Mouse (Mus musculus): ENCODE results near the gene Arel1. TPM values are rescaled to one million over a fixed set of nuclear protein-coding genes. Genes with fewer than 3 reads are reported as not detected.

Arel1 gene
- polyA plus RNA-seq, 1 experiment from 2014 or later = 14.6 TPM

DNA sequence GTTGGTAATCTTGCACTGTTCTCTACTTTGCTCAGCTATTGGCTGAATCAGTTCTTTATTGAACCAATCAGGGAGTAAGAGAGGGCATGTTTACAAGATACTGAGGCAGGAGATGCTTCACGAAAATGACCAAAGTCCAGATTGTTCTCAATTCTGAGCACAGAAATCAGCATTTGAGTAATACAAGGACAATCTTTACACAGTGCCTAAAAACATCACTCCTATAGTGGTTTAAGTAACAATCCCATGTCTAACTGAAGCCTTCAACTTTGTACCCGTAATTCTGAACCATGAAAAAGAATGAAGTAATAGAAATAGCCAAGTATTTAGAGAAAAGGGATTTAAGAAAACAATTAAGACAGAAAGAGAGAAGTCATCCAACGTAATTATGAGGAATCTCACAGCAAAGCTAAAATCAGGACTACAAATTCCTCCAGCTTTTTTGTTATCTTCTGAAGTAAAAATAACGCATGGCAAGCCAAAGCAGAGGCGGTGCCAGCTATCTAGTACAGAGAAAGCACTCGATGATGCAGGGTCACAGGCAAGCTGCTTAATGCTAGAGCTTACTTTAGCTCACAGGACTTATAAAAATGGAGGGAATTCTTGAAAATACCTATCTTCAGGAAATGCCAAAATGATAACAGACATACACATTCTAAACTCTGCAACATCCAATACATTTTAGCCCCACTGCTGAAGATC, 22.0 kb downstream of the Arel1 start:
- no peak overlapping the region for H3K4me3 ChIP-seq (replicated peaks)
- no peaks in the 10 kb centered on the region for H3K9me3 ChIP-seq (replicated peaks)
- no peak overlapping the region for H3K4me2 ChIP-seq
- no peaks in the 10 kb centered on the region for H3K27me3 ChIP-seq
- H3K27ac ChIP-seq (replicated peaks) = no peak overlapping the region
- H3K9ac ChIP-seq = no peak overlapping the region
- 80% methylated on average over 6 of the region's 6 CpGs for WGBS (ENCODE audit: insufficient replicate concordance)
- H3K4me1 ChIP-seq (replicated peaks) = peaks cover 36% of the 10 kb centered on the region
- no peak for ATAC-seq (ENCODE audit: insufficient read depth)
- H3K36me3 ChIP-seq (replicated peaks) = peaks cover 71% of the 10 kb centered on the region

DNA sequence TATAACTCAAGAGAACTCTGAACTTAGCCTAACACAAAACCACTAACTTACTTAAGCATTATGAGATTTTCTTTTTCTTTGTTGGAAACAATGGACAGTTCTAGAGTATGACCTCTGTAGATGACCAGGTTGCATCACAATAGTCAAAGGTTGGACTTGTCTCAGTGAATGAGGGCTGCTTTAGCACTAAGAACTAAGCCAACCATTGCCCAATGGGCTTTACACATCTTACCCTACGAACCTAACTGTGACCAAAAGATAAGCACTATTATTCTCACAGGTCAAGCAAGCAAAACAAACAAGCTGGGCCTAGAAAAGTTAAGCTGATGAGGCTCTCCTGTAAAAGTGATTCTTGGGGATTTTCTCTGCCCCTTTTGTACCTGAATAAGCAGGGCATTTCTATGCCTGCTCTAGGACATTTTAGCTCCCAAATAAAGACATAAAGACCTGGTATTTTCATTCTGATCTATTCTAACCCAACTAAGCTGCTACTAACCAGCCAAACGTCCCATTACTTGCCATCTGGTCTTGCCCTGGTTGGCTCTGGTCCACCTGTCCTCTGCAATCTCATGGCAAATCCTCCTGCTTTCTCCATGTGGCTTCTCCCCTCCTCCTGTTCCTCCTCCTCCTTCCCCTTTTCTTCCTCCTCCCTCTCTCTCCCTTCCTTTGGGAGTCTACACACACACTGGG, 22.7 kb downstream of the Arel1 start:
- Histone ChIP-seq H3K9me3 (replicated peaks) (no peaks in the 10 kb centered on the region), H3K4me2 (no peak overlapping the region), H3K9ac (no peak overlapping the region), H3K27me3 (no peaks in the 10 kb centered on the region), H3K36me3 (replicated peaks) (peaks cover 74% of the 10 kb centered on the region), H3K4me3 (replicated peaks) (no peak overlapping the region), H3K27ac (replicated peaks) (no peak overlapping the region), H3K4me1 (replicated peaks) (peaks cover 43% of the 10 kb centered on the region)
- WGBS (ENCODE audit: insufficient replicate concordance) = 60% methylated on average over 2 of the region's 2 CpGs
- no peak for ATAC-seq (ENCODE audit: insufficient read depth)

DNA sequence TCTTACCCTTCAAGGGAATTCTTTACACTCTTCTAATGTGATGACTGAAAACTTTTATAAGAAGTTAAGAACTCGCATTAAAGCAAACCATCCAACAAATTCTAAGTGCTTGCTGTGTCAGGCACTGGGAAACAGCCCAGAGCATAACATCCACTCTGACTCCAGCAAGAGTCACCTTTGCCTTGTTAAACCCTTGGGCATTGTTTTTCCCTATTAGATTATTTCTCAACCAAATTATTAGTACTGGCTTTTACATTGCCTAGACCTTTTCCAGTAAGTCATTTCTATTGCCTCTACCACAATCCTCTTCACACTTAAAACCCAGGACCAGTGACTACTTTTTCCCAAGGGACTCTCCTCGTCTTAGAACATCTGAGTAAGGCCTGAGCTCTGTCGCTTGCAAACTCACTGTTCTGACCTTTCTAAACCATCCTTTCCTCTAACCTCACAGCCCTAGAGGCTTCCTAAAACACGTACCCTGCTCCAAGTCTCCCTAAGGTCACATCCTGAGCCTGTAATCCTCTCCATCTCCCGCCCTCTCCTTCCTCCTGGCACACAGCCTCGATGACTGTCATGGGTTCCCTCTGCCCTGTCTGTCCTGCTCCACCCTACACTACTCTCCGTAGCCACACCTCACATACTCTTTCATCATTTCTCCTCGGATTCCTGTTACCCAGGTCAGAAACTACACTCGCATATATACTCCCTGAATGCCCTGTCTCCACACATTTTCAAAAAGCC, 25.7 kb downstream of the Arel1 start:
- ATAC-seq (ENCODE audit: insufficient read depth) = no peak
- H3K4me1 ChIP-seq (replicated peaks) = peaks cover 34% of the 10 kb centered on the region
- no peak overlapping the region for H3K4me3 ChIP-seq (replicated peaks)
- H3K4me2 ChIP-seq = no peak overlapping the region
- peaks cover 89% of the 10 kb centered on the region for H3K36me3 ChIP-seq (replicated peaks)
- no peaks in the 10 kb centered on the region for H3K9me3 ChIP-seq (replicated peaks)
- H3K9ac ChIP-seq = no peak overlapping the region
- WGBS (ENCODE audit: insufficient replicate concordance) = 65% methylated on average over 9 of the region's 9 CpGs
- H3K27ac ChIP-seq (replicated peaks) = no peak overlapping the region
- H3K27me3 ChIP-seq = no peaks in the 10 kb centered on the region

DNA sequence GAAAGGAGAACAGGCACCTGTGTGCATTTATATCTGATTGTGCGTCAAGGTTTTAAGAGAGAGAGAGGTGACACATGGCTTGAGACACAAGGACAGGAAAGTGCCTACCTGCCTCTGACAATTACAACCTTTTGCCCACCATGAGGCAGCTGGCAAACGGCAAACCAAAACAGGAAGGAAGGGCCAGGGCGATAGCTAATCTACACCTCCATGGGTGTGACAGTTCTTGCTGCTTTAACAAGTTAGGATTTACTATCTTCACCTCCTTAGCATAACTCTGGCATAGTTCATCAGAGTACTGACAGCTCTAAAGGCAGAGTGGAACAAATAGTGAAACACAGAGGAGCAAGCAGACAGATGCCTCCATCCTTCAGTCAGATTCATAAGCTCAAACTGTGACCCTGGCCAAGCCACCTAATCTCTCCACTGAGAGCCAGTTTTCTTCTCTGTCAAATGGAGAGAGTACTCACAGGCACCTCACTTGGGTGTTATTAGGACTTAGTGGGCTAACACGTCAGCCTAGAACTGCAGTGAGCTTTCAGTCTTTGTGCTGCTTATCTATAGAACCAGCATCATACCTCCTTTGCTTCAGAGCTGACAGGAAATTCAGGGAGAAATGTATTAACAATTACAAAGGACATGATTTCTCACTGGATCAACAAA, 26.4 kb downstream of the Arel1 start:
- WGBS (ENCODE audit: insufficient replicate concordance) = 26% methylated on average over 4 of the region's 4 CpGs
- peaks cover 89% of the 10 kb centered on the region for H3K36me3 ChIP-seq (replicated peaks)
- ATAC-seq (ENCODE audit: insufficient read depth) = peak; percentile 28; the same call in 1 of the 2 replicates

DNA sequence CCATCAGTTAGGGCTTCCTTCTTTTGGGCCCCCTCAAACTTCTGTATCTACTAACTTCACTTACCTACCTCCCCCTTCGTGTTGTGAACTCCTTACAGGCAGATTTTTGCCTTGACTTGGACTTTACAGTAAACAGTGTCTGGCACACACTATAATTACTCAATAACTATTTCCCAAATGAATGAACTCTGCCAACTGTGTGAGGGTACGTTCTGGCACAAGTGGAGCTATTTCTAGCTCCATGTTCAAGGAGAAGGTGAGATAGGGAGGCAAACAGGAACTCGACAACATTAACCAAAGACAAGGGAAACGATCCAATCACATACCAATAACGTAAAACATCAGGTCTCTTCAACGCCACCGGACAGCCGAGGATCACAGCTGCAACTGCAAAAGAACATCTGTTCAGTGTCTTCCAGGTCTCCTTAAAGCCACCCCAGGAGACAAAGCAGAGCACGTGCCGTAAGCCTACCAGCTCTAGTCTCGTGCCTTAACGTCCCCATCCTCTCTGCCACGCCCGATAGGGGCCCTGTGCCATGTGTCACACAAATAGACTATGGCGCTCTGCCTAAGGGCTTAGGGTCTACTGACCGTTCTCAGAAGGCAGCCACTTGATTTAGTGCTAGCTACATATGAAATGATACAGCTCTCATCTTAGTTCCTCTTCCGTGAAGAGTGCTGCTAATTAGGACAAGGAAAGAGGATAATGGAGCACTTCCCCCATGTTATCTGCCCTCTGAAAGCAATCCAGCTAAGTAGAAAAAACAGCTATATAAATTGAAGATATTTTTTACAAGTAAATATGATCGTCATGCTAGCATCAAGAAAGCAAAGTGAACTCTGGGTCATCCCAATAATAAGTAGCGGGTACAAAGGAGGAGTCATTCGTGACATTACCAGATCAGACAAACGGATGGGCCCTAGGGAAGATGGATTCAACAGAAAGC, 27.4 kb downstream of the Arel1 start:
- 67% methylated on average over 21 of the region's 21 CpGs for WGBS (ENCODE audit: insufficient replicate concordance)

More for the DNA sequence above, 26.4 kb downstream of the Arel1 start:
- H3K27ac ChIP-seq (replicated peaks) = no peak overlapping the region
- H3K4me3 ChIP-seq (replicated peaks) = no peak overlapping the region
- H3K4me1 ChIP-seq (replicated peaks) = peaks cover 34% of the 10 kb centered on the region
- no peaks in the 10 kb centered on the region for H3K27me3 ChIP-seq
- H3K4me2 ChIP-seq = no peak overlapping the region
- no peaks in the 10 kb centered on the region for H3K9me3 ChIP-seq (replicated peaks)
- no peak overlapping the region for H3K9ac ChIP-seq

DNA sequence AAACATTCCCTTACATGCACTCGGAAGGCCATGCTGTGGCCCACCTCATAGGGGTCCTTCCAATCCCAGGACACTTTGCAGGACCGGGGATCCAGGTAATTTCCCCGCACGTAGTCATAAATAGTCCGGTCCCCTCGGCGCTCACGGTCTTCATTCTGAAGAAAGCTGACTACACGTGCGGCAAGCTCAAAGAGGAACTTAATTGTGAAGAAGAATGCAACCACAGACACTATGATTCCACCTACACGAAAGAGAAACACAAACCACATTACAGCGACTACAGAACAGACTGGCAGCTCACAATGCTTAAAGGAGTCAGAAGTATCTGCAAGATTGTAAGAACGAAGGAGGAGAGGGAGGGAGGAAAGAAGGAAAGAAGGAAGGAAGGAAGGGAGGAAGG, 29.0 kb downstream of the Arel1 start:
- 78% methylated on average over 13 of the region's 13 CpGs for WGBS (ENCODE audit: insufficient replicate concordance)
- H3K4me2 ChIP-seq = no peak overlapping the region
- no peak overlapping the region for H3K9ac ChIP-seq
- peaks cover 81% of the 10 kb centered on the region for H3K36me3 ChIP-seq (replicated peaks)
- no peaks in the 10 kb centered on the region for H3K27me3 ChIP-seq
- H3K27ac ChIP-seq (replicated peaks) = no peak overlapping the region
- H3K4me1 ChIP-seq (replicated peaks) = peaks cover 27% of the 10 kb centered on the region
- H3K4me3 ChIP-seq (replicated peaks) = no peak overlapping the region
- H3K9me3 ChIP-seq (replicated peaks) = no peaks in the 10 kb centered on the region
- no peak for ATAC-seq (ENCODE audit: insufficient read depth)

More for the DNA sequence above, 27.4 kb downstream of the Arel1 start:
- no peak overlapping the region for H3K9ac ChIP-seq
- no peak overlapping the region for H3K4me3 ChIP-seq (replicated peaks)
- no peaks in the 10 kb centered on the region for H3K9me3 ChIP-seq (replicated peaks)
- H3K27me3 ChIP-seq = no peaks in the 10 kb centered on the region
- H3K36me3 ChIP-seq (replicated peaks) = peaks cover 89% of the 10 kb centered on the region
- no peak overlapping the region for H3K4me2 ChIP-seq
- H3K27ac ChIP-seq (replicated peaks) = no peak overlapping the region
- H3K4me1 ChIP-seq (replicated peaks) = peaks cover 32% of the 10 kb centered on the region
- no peak for ATAC-seq (ENCODE audit: insufficient read depth)

DNA sequence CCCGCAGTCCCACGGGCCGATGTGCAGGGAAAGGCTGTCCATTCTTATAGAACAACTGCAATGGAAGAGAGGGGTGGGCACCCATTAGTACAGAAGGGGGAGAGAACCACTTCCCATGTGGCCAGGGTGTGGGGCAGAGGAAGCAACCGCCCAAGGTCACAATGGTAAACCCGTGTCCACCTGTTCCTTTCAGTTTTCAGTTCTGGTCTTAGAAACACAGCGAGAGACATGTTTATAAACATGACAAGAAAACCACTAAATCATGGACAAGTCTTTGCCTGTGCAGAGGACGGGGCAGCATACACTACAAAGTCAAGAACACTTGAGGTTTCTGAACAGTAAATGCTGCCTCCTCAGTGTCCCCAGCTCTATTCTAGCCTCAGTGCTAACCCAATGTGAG, 30.4 kb downstream of the Arel1 start:
- H3K4me1 ChIP-seq (replicated peaks) = peaks cover 23% of the 10 kb centered on the region
- H3K27ac ChIP-seq (replicated peaks) = no peak overlapping the region
- WGBS (ENCODE audit: insufficient replicate concordance) = 88% methylated on average over 7 of the region's 7 CpGs
- H3K27me3 ChIP-seq = no peaks in the 10 kb centered on the region
- no peak overlapping the region for H3K4me3 ChIP-seq (replicated peaks)
- no peak overlapping the region for H3K9ac ChIP-seq
- no peaks in the 10 kb centered on the region for H3K9me3 ChIP-seq (replicated peaks)
- H3K4me2 ChIP-seq = no peak overlapping the region
- peaks cover 83% of the 10 kb centered on the region for H3K36me3 ChIP-seq (replicated peaks)
- no peak for ATAC-seq (ENCODE audit: insufficient read depth)

DNA sequence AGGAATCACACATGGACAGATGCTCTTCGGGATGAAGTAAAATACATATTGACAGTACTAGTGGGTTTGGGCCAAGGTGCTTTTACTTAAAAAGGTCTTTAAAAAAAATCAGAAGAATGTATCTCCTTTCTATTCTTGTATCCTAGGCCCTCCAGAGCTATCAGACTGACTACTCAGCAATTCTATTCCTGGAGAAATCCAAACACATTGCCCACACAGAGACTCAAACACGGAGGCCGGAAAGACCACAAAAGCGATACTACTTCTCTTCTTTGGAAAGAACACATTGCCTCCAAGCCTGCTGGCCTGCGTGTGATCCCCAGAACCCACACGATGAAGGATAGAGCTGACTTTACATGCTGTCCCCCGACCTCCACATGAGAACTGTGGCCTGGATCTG, 31.6 kb downstream of the Arel1 start:
- Histone ChIP-seq H3K4me3 (replicated peaks) (no peak overlapping the region), H3K4me1 (replicated peaks) (peaks cover 10% of the 10 kb centered on the region), H3K9me3 (replicated peaks) (no peaks in the 10 kb centered on the region), H3K4me2 (no peak overlapping the region), H3K27me3 (no peaks in the 10 kb centered on the region), H3K36me3 (replicated peaks) (peaks cover 87% of the 10 kb centered on the region), H3K27ac (replicated peaks) (no peak overlapping the region), H3K9ac (no peak overlapping the region)
- 88% methylated on average over 7 of the region's 7 CpGs for WGBS (ENCODE audit: insufficient replicate concordance)
- no peak for ATAC-seq (ENCODE audit: insufficient read depth)

DNA sequence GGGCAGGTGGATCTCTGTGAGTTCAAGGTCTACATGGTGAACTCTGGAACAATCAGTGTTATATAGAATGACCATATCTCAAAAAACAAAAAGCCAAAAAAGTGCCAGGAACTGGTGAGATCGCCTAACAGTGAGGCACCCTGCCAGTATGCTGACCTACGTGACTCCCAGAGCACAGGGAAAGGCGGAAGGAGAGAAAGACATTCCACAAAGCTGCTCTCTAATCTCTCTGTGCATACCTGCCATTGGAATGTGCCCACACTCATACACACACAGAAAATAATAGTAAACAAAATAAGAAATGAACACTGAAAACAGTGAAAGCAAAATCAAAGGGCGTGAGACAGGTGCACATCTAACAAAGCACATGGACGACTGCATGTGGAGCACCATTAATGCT, 35.4 kb downstream of the Arel1 start:
- Histone ChIP-seq H3K4me1 (replicated peaks) (no peaks in the 10 kb centered on the region), H3K9ac (no peak overlapping the region), H3K4me2 (no peak overlapping the region), H3K27me3 (no peaks in the 10 kb centered on the region), H3K9me3 (replicated peaks) (no peaks in the 10 kb centered on the region), H3K36me3 (replicated peaks) (peaks cover 88% of the 10 kb centered on the region), H3K4me3 (replicated peaks) (no peak overlapping the region), H3K27ac (replicated peaks) (no peak overlapping the region)
- WGBS (ENCODE audit: insufficient replicate concordance) = 82% methylated on average over 5 of the region's 5 CpGs
- no peak for ATAC-seq (ENCODE audit: insufficient read depth)

DNA sequence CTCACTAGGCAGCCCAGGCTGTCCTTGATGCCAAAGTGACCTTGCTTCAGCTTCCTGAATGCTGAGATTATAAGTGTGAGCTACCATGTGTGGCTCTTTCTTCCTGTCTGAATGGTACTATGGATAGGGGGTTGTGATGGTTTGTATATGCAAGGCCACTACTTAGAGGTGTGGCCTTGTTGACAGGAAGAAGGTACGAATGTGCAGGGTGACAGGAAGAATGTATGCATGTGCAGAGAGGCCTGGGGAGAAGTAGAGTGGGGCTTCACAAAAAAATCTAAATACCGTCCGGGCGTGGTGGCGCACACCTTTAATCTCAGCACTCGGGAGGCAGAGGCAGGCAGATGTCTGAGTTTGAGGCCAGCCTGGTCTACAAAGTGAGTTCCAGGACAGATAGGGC, 38.5 kb downstream of the Arel1 start:
- no peak for ATAC-seq (ENCODE audit: insufficient read depth)
- H3K4me3 ChIP-seq (replicated peaks) = no peak overlapping the region
- no peak overlapping the region for H3K27ac ChIP-seq (replicated peaks)
- 82% methylated on average over 6 of the region's 6 CpGs for WGBS (ENCODE audit: insufficient replicate concordance)
- no peaks in the 10 kb centered on the region for H3K27me3 ChIP-seq
- H3K9ac ChIP-seq = no peak overlapping the region
- H3K4me1 ChIP-seq (replicated peaks) = no peaks in the 10 kb centered on the region
- no peak overlapping the region for H3K4me2 ChIP-seq
- H3K9me3 ChIP-seq (replicated peaks) = no peaks in the 10 kb centered on the region
- H3K36me3 ChIP-seq (replicated peaks) = peaks cover 93% of the 10 kb centered on the region

Data from liver, embryonic 15.5 days (tissue).